Mouse (Mus musculus) heart, postnatal 0 days (tissue): ENCODE results near the gene Abcb5. TPM values are rescaled to one million over a fixed set of nuclear protein-coding genes. Genes with fewer than 3 reads are reported as not detected.
A peak's percentile ranks its signal among the peaks of the same experiment; 100 is the strongest.

Experiments
- ATAC-seq: fragments of 200-750 bp; cut with Nextera tagmentation; 2 replicates; pipeline ENCODE4 v1.8.0; 2017; ENCODE audit warnings: low read depth, moderate number of reproducible peaks, moderate library complexity; ENCODE audit not compliant: insufficient read depth
- DNase-seq: peaks from one replicate; pipeline ENCODE4 v3.0.0-alpha.2; 2016; ENCODE audit warnings: low spot score
- H3K27ac ChIP-seq: fragments of 300-500 bp; sonication (generic); 2 replicates; pipeline ENCODE4 v1.5.1; 2014; ENCODE audit warnings: low read depth, mild to moderate bottlenecking
- H3K27me3 ChIP-seq: fragments of 300-500 bp; sonication (generic); 2 replicates; pipeline ENCODE4 v1.6.1; 2014; ENCODE audit warnings: low read length, mixed read lengths; ENCODE audit not compliant: control insufficient read depth, insufficient read depth
- H3K36me3 ChIP-seq: fragments of 300-500 bp; sonication (generic); replicated peaks from 2 replicates; pipeline ENCODE4 v1.6.1; 2014; ENCODE audit warnings: low read length, mixed read lengths; ENCODE audit not compliant: control insufficient read depth, insufficient read depth
- H3K4me1 ChIP-seq: fragments of 300-500 bp; sonication (generic); 2 replicates; pipeline ENCODE4 v1.6.1; 2014; ENCODE audit warnings: antibody characterized with exemption; ENCODE audit not compliant: control insufficient read depth, insufficient read depth
- H3K4me2 ChIP-seq: fragments of 300-500 bp; sonication (generic); 2 replicates; pipeline ENCODE4 v1.6.1; 2014; ENCODE audit warnings: low read depth, mild to moderate bottlenecking, low read length, moderate library complexity
- H3K4me3 ChIP-seq: fragments of 300-500 bp; sonication (generic); 2 replicates; pipeline ENCODE4 v1.5.1; 2014; ENCODE audit warnings: low read depth, low read length
- H3K9ac ChIP-seq: fragments of 300-500 bp; sonication (generic); replicated peaks from 2 replicates; pipeline ENCODE4 v1.6.1; 2014; ENCODE audit warnings: low read depth, low read length, mixed read lengths
- H3K9me3 ChIP-seq: fragments of 300-500 bp; sonication (generic); replicated peaks from 2 replicates; pipeline ENCODE4 v1.6.1; 2016; ENCODE audit warnings: low read length; ENCODE audit not compliant: control insufficient read depth
- CTCF ChIP-seq: IDR thresholded peaks from 2 replicates; pipeline ENCODE4 v1.5.1; 2016; ENCODE audit warnings: antibody characterized with exemption, control low read depth, low read depth
- EP300 ChIP-seq: IDR thresholded peaks from 2 replicates; pipeline ENCODE4 v1.6.1; 2016; ENCODE audit warnings: antibody characterized with exemption, low read depth
- WGBS: fragments of 180-500 bp; shearing (Covaris S2); extraction: QIAGEN DNeasy Blood & Tissue Kit; methylation state at CpG from one replicate; pipeline ENCODE4 v1.1.7; 2014; 5-methylcytosine and 5-hydroxymethylcytosine counted together
- polyA plus RNA-seq: library from polyadenylated mRNA; unstranded; fragments of >200 nt; fragmentation: Nextera tagmentation; extraction: Ambion mirVana; gene quantifications from 2 replicates; pipeline ENCODE4 v1.2.1, GENCODE M21; 2015
- total RNA-seq: library from RNA; depleted of rRNA; stranded (reverse); fragments of >200 nt; gene quantifications from 2 replicates; pipeline ENCODE4 v1.2.3, GENCODE M21; 2014; ENCODE audit warnings: low replicate concordance

Gene Abcb5
- total and polyA plus RNA-seq, 2 experiments from 2014 or later: not detected

DNA sequence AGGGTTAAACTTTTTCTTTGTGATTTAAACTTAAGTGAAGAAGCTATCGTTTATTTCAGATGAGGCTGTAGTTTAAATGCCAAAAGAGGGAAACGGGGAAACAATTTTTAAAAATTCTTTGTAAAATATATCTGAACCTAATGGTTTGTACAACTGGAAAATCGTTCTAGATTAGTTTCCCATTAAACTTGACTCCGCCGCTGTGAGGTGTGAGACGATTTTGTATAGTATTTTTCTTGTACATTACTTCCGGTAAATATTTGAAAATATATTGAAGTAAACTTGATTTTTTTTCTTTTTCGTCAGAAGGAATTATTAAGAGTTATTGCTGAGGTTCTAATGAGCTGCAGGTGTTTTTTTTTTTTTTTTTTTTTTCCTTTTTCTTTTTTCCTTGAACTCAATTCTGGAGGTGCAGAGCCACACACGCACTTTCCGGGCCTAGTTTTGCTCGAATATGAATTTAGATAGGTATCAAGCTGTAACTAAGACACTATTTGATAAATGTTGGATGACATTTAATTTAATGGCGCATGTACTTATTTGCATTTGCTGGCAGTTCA lies 115.3 kb downstream of the Abcb5 start:
- H3K4me1 ChIP-seq: peaks cover 6% of the 10 kb centered on the region; the same call in 1 of the 2 replicates
- 38% methylated on average over 12 of the region's 12 CpGs for WGBS
- TF ChIP-seq EP300: no peak
- TF ChIP-seq CTCF: no peak
- H3K27me3 ChIP-seq: peaks cover 95% of the 10 kb centered on the region
- ATAC-seq (no peak), DNase-seq (no peak)
- no peak overlapping the region for H3K4me3 ChIP-seq
- H3K36me3 ChIP-seq: no peaks in the 10 kb centered on the region
- H3K4me2 ChIP-seq: no peak overlapping the region
- H3K9me3 ChIP-seq: no peaks in the 10 kb centered on the region
- H3K27ac ChIP-seq: no peak overlapping the region
- no peak overlapping the region for H3K9ac ChIP-seq

- no peak overlapping the region for H3K9ac ChIP-seq
- no peaks in the 10 kb centered on the region for H3K36me3 ChIP-seq
- peaks cover 6% of the 10 kb centered on the region; the same call in 1 of the 2 replicates for H3K4me1 ChIP-seq
- no peak overlapping the region for H3K4me3 ChIP-seq
- peaks cover 95% of the 10 kb centered on the region for H3K27me3 ChIP-seq
- WGBS: 3% methylated on average over 11 of the region's 11 CpGs
- DNase-seq: no peak
- no peak for TF ChIP-seq CTCF
- no peak for TF ChIP-seq EP300
- H3K4me2 ChIP-seq: no peak overlapping the region
- no peak overlapping the region for H3K27ac ChIP-seq
- H3K9me3 ChIP-seq: no peaks in the 10 kb centered on the region
- no peak for ATAC-seq
Observed at GRCm38 (mm10) chr12:118849996-118850395, 116.2 kb downstream of the Abcb5 start.

GRCm38 (mm10) chr12:118849203-118849861 lies 116.9 kb downstream of the Abcb5 start:
- 2% methylated on average over 74 of the region's 78 CpGs for WGBS
- Histone ChIP-seq H3K27ac (no peak overlapping the region), H3K36me3 (no peaks in the 10 kb centered on the region), H3K4me2 (peak overlapping the region; percentile 87; the same call in 1 of the 2 replicates), H3K9ac (no peak overlapping the region), H3K27me3 (peaks cover 95% of the 10 kb centered on the region), H3K4me1 (no peaks in the 10 kb centered on the region), H3K9me3 (no peaks in the 10 kb centered on the region), H3K4me3 (peak overlapping the region; percentile 43)
- TF ChIP-seq CTCF: no peak
- no peak for TF ChIP-seq EP300
- ATAC-seq (0 out of 2 replicates have a peak, but pooled peaks have one; percentile 15), DNase-seq (no peak)

- Histone ChIP-seq H3K9ac (no peak overlapping the region), H3K4me3 (peak overlapping the region; percentile 43), H3K4me1 (no peaks in the 10 kb centered on the region), H3K9me3 (no peaks in the 10 kb centered on the region), H3K4me2 (peak overlapping the region; percentile 87), H3K27me3 (peaks cover 95% of the 10 kb centered on the region), H3K27ac (no peak overlapping the region), H3K36me3 (no peaks in the 10 kb centered on the region)
- WGBS: under 1% methylated on average over 79 of the region's 80 CpGs
- TF ChIP-seq EP300: no peak
- no peak for TF ChIP-seq CTCF
- DNase-seq (no peak), ATAC-seq (no peak)
Observed at GRCm38 (mm10) chr12:118848496-118849202, 117.6 kb downstream of the Abcb5 start.

- no peak overlapping the region for H3K27ac ChIP-seq
- H3K4me1 ChIP-seq: no peaks in the 10 kb centered on the region
- DNase-seq (no peak), ATAC-seq (no peak)
- H3K27me3 ChIP-seq: peaks cover 95% of the 10 kb centered on the region
- H3K36me3 ChIP-seq: no peaks in the 10 kb centered on the region
- H3K9me3 ChIP-seq: no peaks in the 10 kb centered on the region
- TF ChIP-seq EP300 (no peak), CTCF (no peak)
- H3K4me2 ChIP-seq: peak overlapping the region; percentile 87
- H3K9ac ChIP-seq: no peak overlapping the region
- peak overlapping the region; percentile 43 for H3K4me3 ChIP-seq
- WGBS: 3% methylated on average over 20 of the region's 23 CpGs
Observed at GRCm38 (mm10) chr12:118847861-118848495, 118.2 kb downstream of the Abcb5 start.
